Mouse (Mus musculus) left cerebral cortex, adult 8-10 months (tissue): ENCODE results near the gene Chn2. TPM values are rescaled to one million over a fixed set of nuclear protein-coding genes. Genes with fewer than 3 reads are reported as not detected.
A peak's percentile ranks its signal among the peaks of the same experiment; 100 is the strongest.

Source experiments
- DNase-seq, 2 experiments: peaks; one replicate each; pipeline ENCODE4 v3.0.0; 2022; ENCODE audit warnings: low spot score in 2 of 2
- total RNA-seq, 4 experiments: library from RNA; stranded (reverse); gene quantifications; 2 replicates each; pipeline ENCODE4 v1.2.4; 2022

The Chn2 gene
- 10 to 100 TPM; 46.0 to 51.8 (median 47.8) TPM for total RNA-seq

DNA sequence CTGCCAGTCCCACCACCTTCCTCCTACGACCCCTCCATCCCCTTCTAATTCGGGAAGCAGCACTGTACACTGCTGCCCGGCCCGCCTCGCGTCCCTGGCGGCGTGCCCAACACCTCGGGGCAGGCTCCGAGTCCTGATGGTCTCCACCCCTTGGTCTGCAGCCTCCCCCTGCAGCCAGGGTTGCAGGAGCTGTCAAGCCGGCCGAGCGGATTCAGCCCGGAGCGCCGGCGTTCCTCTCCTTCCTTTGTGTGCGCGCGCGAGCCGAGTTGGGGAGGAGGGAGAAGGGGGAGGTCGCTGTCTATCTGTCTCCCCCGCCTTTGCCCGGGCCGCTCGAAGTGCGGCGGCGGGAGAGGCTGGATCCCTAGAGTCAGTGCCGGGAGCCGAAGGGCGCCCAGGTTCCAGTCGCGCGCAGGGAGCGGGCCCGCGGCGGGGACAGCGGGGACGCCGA lies at the start of gene Chn2:
Gene Chn2 (plus strand): TSS at position 198 of the 448 bp plus-strand sequence.
- peak in 1 of 2 experiments; percentile 34 for DNase-seq

DNA sequence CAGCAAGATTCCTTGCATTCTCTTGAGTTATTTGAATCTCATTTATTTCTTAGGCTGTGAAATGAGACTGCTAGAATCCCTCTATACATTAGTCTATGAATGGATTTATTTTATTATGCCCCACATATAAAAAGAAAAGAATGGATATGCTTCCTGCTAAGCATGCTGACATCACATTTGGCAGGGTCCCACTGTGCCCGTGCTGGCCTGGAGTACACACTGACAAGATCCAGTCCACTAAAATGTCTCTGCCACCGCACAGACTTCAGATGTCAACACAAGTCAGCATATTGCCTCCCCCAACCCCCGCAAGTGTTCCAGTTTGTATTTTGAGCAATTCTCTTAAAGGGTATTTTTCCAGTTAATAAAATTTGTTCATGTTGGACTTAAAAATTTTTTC lies 47.0 kb upstream of the Chn2 start:
- no peak for DNase-seq

DNA sequence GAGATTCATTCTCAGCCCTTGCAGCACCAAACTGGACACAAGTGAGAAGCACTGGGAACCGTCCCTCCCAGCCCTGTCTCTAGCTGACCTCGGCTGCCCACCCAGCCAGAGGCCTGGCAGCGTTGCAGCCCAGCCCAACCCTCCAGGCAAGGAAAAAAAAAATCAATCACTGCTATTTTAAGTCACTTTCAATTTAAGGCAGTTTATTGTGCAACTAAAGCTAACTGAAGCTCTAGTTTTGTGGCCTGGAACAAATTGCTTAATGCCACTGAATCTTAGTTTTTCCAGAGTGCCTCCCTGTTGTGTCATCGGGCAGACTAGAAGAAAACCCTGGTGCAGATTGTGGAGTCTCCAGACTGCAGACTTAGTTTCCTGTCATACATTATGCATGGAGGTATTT lies 43.8 kb upstream of the Chn2 start:
- no peak for DNase-seq

DNA sequence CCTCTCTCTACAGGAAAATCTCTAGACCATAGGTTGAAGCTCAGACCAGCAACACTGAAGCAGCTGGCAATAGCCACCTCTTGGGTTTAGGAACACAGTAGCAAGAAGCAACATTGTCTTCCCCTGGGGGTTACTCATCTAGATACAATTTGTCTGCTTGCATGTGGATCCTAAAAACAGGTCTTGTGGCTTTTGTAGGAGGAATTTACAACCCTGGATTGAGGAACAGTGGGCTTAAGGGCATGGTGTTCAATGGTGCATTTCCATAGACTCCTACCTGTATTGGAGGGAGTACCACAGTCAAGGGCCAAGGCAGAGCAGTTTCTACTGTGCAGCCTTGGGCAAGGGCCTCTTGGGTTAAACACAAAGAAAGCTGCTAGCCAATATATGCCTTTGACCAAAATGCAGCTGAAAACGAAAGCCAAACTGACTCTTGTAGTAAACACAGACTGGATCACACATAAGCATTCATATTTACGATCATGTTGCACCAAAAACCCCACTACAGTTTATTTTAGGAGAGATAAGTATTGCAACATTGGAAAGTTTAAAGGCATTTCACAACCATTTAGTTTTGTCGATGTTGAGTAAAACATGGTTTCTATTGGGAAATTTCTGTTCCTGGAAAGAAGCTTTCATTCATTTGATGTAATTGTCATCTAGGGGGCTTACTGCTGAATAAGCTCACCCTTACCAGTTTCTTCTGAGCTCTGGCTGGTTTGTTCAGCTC lies 43.0 kb upstream of the Chn2 start:
- no peak for DNase-seq

DNA sequence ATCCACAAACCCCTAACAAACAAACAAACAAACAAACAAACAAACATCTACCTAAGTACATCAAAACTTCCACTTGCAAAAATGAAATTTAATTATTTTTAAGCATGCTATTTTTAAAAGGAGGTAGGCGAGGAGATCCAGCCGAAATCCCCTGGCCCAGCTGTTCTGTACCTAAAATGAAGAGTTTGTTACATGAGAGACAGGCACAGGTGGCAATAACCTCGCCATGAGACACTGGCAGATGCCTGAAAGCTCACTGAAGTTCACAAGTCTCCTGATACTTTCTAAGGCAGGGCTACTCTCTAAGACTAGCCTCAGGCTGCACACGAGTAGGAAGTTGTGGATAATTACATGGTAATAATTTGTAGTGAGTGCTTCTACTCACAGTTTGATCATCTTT lies 34.1 kb upstream of the Chn2 start:
- no peak for DNase-seq

DNA sequence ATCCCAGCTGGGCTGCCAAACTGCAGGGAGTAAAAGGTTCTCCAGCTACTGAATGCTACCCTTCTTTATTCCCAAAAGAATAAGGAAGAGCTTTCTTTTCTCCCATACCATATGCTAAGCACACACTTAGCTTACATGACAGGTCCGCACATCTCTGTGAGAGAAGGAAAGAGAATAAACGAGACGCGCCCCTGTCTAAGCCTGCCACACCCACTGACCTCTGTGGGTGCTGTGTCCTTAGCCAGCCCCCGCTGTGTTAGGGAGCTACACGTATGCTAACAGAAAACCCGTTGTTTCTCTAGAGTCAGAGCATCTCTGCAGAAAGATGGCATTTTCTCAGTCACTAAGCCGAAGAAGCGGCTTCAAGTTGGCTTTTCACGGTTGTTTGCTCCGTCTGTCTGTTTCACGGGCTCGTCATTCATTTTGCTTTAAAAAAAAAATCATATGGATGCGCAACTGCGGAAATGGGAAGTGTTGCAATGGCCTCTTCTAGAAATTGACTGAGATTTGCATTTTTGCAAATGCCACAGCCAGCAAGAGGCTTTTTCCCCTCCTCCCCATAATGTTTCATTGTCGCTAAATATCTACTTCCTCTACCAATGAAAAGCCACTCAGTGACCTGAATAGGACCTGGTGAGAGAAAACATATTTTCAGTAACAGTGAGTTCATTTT lies 30.8 kb upstream of the Chn2 start:
- DNase-seq = no peak

DNA sequence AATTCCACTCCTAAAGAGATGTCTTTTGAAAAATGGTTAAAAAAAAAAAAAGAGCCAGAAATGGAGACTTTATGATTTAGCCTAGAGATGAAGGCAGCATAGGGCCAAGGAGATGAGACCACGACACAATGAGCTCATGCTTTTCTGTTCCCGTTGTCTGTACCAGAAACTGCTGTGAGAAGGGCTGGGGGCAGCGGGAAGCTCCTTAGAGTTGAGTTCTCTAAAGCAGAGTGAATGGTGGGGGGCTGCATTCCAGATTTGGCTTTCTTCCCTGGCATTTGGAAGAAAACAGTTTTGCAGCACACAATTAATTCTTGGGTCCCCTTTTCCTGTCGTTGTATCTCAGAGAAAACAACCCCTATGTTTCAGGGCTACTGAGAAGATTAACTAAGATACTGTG lies 30.1 kb upstream of the Chn2 start:
- DNase-seq = no peak

DNA sequence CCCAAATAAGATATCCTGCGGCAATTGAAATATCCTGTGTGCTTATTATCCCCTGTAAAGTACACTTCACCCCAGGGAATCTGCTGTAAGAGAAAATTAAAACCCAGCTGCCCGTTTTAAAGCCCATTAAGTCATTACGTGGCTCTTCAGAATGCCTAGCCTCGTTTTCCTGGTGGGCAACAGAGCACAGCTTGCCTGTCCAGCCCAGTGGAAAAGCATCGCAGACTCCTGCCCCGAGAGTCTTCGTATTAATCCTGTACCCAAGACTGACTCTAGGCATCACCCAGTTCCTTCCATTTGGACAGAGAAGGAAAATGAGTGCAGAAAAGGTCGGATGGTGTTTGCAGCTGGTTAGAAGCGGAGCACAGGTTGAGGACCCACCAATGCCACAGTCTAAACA lies 29.0 kb upstream of the Chn2 start:
- DNase-seq = no peak

DNA sequence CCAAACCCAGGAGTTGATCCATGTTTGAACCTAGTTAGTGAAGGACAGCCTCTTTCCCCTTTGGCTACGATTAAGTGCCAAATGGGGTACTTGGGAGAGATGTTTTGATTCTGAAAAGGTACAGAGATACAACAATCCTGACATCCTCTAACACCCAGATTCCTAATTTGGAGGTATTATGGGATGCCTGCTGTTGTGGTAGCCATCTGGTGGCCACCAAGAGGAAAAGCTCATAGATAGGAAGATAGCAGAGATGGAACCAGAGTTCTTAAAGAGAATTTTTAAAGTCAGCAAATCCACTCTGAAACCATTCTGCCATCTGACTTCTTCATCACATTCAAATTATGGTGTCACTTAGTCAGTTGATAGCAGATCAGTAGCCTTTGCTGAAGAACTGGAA lies 27.2 kb upstream of the Chn2 start:
- DNase-seq = no peak

DNA sequence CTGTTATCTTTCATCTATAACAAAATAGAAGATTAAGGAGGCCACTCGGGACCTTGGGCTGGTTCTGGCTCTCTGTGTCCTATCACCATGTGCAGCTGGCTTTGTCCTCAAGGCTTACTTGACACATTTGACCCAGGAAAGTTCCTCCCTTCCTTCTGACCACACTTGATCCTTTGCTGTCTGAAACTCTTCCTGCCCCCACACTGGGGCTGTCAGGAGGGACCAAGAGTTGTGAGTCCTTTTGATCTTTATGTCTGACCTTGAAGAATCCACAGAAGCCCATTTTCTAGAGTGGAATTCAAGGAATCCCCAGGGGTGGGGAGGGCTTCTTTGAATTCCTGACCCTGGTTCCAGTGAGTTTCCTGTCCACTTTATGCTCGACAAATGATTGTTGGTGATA lies 21.3 kb upstream of the Chn2 start:
- DNase-seq = no peak

DNA sequence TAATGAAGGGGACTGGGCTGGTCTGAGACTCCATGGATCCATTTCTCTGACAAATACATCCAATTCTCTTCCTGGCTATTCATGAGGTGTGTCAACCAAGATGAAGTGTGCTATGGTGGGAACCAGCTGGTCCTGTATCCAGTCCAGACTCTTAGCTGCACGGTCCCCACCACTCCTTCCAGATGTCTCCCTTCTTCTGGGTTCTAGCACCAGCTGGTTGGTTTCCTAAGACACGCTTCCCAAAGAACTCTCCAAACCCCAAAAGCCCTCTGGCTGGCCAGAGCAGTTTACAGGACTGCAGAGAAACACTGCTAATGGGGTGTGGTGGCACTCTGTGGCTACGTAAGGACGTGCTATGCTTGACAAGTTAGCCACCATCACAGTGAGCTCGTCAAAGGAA lies 20.5 kb upstream of the Chn2 start:
- DNase-seq = no peak

DNA sequence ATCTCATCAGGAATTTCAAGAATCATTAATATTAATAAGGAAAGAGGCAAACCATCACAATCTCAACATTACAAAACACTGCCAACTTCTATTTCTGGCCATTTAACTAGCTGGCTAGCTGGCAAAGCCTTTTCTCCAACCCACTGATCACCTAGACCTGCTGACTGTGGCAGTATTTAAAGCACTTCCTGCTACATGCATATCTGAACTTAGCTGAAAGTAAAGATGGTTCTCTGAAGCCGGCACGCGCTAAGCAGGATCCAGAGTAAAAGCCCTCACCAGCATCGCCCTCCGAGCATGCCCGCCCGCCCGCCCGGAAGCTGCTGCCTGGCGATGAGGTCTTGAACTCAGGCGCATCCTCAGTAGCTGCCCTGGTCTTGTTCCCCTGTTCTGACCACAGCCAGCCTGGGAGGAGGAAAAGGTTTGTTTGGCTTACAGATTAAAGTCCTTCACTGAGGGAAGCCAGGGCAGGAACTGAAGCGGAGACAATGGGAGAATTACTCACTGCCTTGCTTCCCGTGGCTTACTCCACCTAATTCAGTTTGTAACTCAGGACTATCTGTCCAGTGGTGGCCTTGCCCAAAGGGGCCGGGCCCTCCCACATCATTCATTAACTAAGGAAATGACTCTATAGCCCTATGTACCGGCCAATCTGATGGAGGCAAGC lies 18.1 kb upstream of the Chn2 start:
- no peak for DNase-seq

DNA sequence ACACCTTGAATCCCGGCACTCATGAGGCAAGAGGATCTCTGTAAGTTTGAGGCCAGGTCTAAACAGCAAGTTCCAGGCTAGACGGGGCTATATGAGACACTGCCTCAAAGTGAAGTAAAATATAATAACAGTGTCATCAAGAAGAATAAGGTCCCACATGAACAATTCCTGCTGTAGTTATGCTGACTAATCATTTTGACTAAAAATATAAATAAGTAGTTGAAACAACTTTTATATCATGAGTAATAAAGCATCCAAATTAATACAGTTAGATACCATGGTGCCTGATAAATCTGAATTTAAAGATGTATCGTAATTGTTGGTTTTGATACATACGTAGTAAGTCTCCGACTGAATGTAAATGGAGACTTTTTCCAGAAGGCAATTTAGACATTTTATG lies 15.5 kb upstream of the Chn2 start:
- no peak for DNase-seq

DNA sequence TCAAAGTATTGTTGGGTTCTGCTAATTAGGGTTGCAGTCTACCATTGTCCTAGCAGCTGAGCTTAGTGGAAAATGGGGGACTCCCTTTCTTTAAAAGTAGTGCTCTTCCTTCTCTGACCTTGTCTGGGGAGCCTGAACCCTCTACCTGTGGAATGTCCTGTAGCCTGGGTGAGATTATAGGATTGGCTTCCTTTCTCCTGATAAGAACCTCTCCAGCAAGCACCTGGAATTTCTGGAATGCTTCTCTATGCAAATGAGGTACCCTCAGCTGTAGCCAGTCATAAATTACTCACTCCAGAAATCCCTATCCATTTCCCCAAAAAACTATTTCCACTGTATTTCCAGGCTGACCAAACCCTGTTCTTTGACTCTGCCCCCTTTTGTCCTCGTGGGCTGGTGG lies 10.6 kb upstream of the Chn2 start:
- no peak for DNase-seq

DNA sequence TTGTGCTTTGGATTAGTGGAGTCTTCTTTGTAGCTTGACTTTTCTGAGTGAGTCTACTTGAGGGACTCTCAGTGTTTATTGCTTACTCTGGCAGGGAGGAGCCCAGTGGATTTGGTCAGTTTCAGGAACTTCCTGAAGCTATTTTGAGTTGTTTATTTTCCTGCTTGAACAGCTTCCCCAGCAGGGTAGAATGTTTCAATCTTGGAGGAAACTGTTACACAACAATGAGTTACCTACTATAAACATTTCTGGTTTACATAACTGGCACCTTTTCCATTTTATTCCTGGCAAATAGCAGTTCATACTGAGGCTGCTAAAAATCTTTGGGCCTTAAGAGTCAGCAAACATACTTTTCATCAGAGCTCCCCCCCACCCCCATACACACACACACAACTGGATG lies 9.0 kb upstream of the Chn2 start:
- no peak for DNase-seq

DNA sequence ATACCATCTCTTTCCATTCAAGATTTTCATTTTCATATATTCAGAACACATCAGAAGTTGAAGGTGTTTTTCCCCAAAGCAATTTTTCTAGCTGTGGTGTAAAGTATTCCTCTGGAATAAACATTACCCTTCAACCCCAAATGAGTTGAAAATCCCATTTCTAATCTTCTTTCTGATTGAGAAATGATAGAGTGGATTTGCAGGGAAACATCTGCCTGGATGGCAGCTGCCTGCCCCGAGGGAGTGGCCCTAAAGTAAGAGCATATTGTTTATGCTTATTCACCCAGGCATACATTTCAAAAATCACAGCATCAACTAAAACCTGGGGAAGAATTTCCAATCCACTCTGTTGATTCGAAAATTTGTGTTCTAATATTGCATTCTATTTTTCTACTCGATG lies 8.6 kb upstream of the Chn2 start:
- DNase-seq = no peak

DNA sequence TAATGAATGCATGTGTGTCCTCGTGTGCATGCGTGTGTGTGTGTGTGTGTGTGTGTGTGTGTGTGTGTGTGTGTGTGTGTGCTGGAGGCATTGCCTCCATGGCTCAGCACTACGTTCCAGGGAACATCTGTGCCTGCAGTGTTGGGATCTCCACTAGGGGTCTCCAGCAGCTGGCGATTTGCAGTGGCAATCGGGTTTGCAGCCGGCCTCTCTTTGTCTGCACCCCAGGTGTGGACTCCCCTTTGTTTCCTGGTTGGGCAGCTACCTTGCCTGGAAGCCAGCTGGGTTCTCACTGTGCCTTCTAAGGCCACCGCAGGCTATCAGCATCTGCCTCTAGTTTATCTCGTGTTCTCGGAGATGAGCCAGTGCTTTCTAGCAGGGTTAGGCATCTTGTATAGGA lies 4.9 kb upstream of the Chn2 start:
- DNase-seq = peak; percentile 41 to 51

DNA sequence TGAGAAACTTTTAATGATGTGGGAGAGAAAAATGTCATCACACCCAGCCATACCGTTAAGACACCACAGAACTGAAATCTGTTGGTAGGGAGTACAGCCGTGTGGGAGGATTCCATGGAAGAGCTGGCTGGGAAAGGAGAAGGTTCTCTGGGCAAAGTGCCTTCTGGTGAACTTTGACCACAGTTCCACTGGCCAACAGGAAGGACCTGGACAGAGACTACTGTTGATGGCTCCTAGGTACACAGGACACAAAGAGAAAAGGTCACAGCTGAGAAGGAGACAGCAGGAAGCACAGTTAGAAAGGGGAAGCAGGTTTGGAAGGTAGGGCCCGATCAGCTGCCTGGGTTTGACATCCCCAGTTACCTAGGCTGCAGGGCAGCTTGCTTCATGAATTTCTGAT lies 3.8 kb upstream of the Chn2 start:
- no peak for DNase-seq

DNA sequence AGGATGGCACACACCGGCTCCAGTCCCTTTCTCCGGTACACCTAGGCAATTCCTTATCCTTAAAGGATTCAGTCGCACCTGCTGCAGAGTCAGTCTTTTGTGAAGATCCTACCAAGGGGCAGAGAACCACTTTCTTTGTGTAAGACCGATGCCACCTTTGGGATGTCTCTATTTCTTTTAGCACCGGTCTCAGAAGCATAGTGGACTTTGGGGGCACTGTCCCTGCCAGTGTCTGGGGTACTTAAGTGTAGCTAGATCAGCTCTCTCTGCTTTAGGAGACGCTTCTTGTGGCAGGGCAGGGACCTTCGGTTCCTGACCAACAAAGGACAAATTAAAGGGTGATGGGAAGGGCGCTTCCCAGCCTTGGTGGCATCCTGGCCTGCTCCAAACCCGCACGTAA lies 488 bp upstream of the Chn2 start:
- DNase-seq = no peak

DNA sequence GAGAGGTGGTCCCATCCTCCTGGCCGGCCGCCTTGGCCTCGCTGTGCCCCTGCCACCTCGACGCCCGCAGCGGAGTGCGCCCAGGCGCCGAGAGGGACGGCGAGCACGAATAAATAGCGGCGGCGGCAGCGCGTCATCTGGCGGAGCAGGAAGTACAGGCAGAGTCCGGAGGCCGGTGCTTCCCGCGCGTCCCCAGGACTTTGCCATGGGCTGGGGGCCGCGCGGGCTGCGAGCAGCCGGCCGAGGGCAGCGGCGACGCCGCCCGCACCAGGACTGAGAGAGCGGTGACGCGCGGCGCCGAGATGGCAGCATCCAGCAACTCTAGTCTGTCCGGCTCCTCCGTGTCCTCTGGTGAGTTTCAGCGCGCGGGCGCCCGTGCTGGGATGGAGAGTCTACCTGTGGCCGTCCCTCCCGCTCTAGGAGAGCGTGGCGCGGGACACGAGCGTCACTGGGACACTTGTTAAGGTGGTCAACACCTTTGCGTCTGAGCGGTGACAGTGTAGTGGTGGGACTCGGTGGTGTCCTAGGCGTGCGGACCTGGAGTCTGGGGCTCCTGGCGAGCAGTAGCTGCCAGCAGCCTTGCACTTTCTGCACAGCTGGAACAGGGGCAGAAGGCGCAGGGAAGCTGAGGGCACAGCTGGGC lies 572 bp downstream of the Chn2 start:
- peak; percentile 36 to 37 for DNase-seq

DNA sequence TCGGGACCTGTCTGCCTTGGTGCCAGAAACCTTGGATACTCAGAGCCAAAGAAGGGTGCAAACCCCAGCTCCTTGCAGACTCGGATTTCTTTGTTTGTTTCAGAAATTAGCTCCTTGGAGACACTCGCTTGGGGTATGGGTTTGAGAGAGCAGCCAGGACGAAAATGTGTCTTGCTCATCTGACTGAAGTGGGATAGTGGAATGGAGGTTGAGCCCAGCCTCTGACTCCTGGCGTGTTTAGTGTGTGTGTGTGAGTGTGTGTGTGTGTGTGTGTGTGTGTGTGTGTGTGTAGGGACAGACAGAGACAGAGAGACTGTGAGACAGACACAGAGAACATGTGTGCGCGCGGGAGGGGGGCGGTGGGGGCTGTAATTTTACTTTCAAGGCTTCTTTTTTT lies 1.1 kb downstream of the Chn2 start:
- DNase-seq = no peak

DNA sequence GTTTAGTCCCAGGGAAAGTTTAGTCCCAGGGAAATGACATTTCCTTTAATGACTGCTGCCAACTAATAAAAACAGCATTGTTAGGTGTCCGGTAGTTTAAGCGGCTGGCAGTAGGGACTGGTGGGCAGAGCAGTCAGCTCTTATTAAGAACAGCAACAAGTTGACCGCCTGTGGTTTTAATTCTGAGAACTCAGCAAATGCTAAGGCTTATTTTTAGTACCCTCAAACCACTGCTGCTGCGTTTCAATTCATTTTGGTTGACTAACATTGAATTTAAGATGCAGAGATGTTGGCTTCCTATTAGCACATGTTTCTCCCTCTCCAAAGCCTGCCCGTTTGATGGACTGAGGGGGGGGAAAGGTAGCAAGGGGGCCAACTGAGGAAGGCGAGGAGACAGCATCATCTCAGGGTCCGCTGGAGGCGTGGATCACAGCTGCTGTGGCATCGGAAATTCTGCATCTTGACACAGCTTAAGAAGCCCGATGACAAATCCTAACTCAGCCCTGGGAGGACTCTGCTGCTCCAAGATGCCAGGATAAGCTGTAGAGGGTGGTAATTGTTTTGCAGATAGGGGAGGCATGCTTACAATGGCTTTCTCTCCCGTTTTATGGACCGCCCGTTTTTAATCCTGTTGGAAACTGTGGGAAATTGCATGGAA lies 2.2 kb downstream of the Chn2 start:
- DNase-seq = no peak
